ENCODE assay signal across 8 mouse cellular contexts in genomic region chr10:14482483-14482882, GRCm38 (mm10).
A peak's percentile ranks its signal among the peaks of the same experiment; 100 is the strongest.
DNase-seq lines count a peak whose midpoint lies in the region; ATAC-seq lines count a peak whose summit lies in the region.

No protein-coding gene starts in this region.

- intact Hi-C loops in heart, postnatal 25 days (cut with DNase I) = no loop called here

- H3K4me1 ChIP-seq in heart, embryonic 10.5 days = no peaks in the 10 kb centered on the region
- peaks cover 9% of the 10 kb centered on the region for H3K4me1 ChIP-seq in embryonic facial prominence, embryonic 14.5 days (ENCODE audit: control insufficient read depth, insufficient read depth, low read length)

- WGBS in heart, embryonic 10.5 days = 36% methylated on average over 5 of the region's 5 CpGs
- WGBS in embryonic facial prominence, embryonic 14.5 days = 22% methylated on average over 5 of the region's 5 CpGs

- no peaks in the 10 kb centered on the region for H3K27me3 ChIP-seq in heart, embryonic 10.5 days (ENCODE audit: insufficient read depth, poor library complexity, severe bottlenecking)
- no peaks in the 10 kb centered on the region for H3K27me3 ChIP-seq in embryonic facial prominence, embryonic 14.5 days (replicated peaks; ENCODE audit: control insufficient read depth, insufficient read depth, low read length)

- H3K9me3 ChIP-seq in heart, embryonic 10.5 days = no peaks in the 10 kb centered on the region
- no peaks in the 10 kb centered on the region for H3K9me3 ChIP-seq in embryonic facial prominence, embryonic 14.5 days (ENCODE audit: control insufficient read depth, low read length)

- no peak overlapping the region for H3K27ac ChIP-seq in heart, embryonic 10.5 days
- no peak overlapping the region for H3K27ac ChIP-seq in embryonic facial prominence, embryonic 14.5 days (replicated peaks; ENCODE audit: low read depth, low read length)

- no peak overlapping the region for H3K9ac ChIP-seq in embryonic facial prominence, embryonic 14.5 days (ENCODE audit: low read depth, low read length)

- no peak overlapping the region for H3K4me2 ChIP-seq in embryonic facial prominence, embryonic 14.5 days (ENCODE audit: low read depth, low read length)

- no peak; the same call in 1 of the 2 replicates for ATAC-seq in embryonic facial prominence, embryonic 14.5 days (ENCODE audit: low read depth)

- H3K4me3 ChIP-seq in heart, embryonic 10.5 days = no peak overlapping the region
- no peak overlapping the region for H3K4me3 ChIP-seq in embryonic facial prominence, embryonic 14.5 days (ENCODE audit: low read depth, low read length)

- DNase-seq in heart, embryonic 10.5 days (ENCODE audit: low spot score) = peak; percentile 76
- DNase-seq in heart, postnatal 25 days (ENCODE audit: low spot score) = no peak
- DNase-seq in embryonic facial prominence, embryonic 14.5 days (ENCODE audit: low spot score) = peak; percentile 35
- DNase-seq in left cerebral cortex, adult 9 months (ENCODE audit: low spot score in 2 of 2) = peak; percentile 11 to 12
- DNase-seq in right cerebral cortex, postnatal 10 days (ENCODE audit: low spot score in 2 of 2) = peak; percentile 68
- no peak for DNase-seq in liver
- DNase-seq in urinary bladder, adult 2 months (ENCODE audit: low spot score) = no peak
- DNase-seq in kidney, adult 9 months = no peak

- no peaks in the 10 kb centered on the region for H3K36me3 ChIP-seq in heart, embryonic 10.5 days
- H3K36me3 ChIP-seq in embryonic facial prominence, embryonic 14.5 days (ENCODE audit: control insufficient read depth, insufficient read depth, low read length) = no peaks in the 10 kb centered on the region

Comparison
In these comparisons a context has a peak if more than half of its experiments do, and no peak if none do; other contexts are left out.
1. DNase-seq: peak in heart, embryonic 10.5 days (single experiment), embryonic facial prominence, embryonic 14.5 days (single experiment), left cerebral cortex, adult 9 months (2 of 2) and right cerebral cortex, postnatal 10 days (2 of 2); none in heart, postnatal 25 days (single experiment), liver (single experiment), urinary bladder, adult 2 months (single experiment) and kidney, adult 9 months (single experiment).